Mouse (Mus musculus) lung, postnatal 0 days (tissue): ENCODE measurements around the gene Taok3. TPM values are rescaled to one million over a fixed set of nuclear protein-coding genes. Genes with fewer than 3 reads are reported as not detected.

Source experiments
- ATAC-seq: fragments of 200-750 bp; cut with Nextera tagmentation; 2 replicates; pipeline ENCODE4 v1.8.0; 2017; ENCODE audit warnings: moderate library complexity
- DNase-seq: peaks from one replicate; pipeline ENCODE4 v3.0.0-alpha.2; 2016; ENCODE audit warnings: low spot score
- H3K27ac ChIP-seq: fragments of 300-500 bp; sonication (generic); 2 replicates; pipeline ENCODE4 v1.5.1; 2014; ENCODE audit warnings: antibody characterized with exemption, mild to moderate bottlenecking, low read length, mixed read lengths
- H3K27me3 ChIP-seq: fragments of 300-500 bp; sonication (generic); replicated peaks from 2 replicates; pipeline ENCODE4 v1.6.1; 2014; ENCODE audit warnings: low read length, mixed read lengths; ENCODE audit not compliant: insufficient read depth
- H3K36me3 ChIP-seq: fragments of 300-500 bp; sonication (generic); 2 replicates; pipeline ENCODE4 v1.6.1; 2014; ENCODE audit warnings: low read length, mixed read lengths; ENCODE audit not compliant: insufficient read depth
- H3K4me1 ChIP-seq: fragments of 300-500 bp; sonication (generic); 2 replicates; pipeline ENCODE4 v1.6.1; 2014; ENCODE audit warnings: antibody characterized with exemption, low read depth, low read length, mixed read lengths; ENCODE audit not compliant: insufficient read depth
- H3K4me2 ChIP-seq: fragments of 300-500 bp; sonication (generic); replicated peaks from 2 replicates; pipeline ENCODE4 v1.6.1; 2014; ENCODE audit warnings: low read depth, mild to moderate bottlenecking, low read length, moderate library complexity, mixed read lengths
- H3K4me3 ChIP-seq: fragments of 300-500 bp; sonication (generic); 2 replicates; pipeline ENCODE4 v1.5.1; 2014; ENCODE audit warnings: low read depth, low read length
- H3K9ac ChIP-seq: fragments of 300-500 bp; sonication (generic); replicated peaks from 2 replicates; pipeline ENCODE4 v1.6.1; 2014; ENCODE audit warnings: low read depth, mild to moderate bottlenecking
- H3K9me3 ChIP-seq: fragments of 300-500 bp; sonication (generic); 2 replicates; pipeline ENCODE4 v1.6.1; 2016; ENCODE audit warnings: low read length, mixed read lengths
- CTCF ChIP-seq: IDR thresholded peaks from 2 replicates; pipeline ENCODE4 v1.5.1; 2016; ENCODE audit warnings: antibody characterized with exemption, mild to moderate bottlenecking
- EP300 ChIP-seq: IDR thresholded peaks from 2 replicates; pipeline ENCODE4 v1.6.1; 2016; ENCODE audit warnings: antibody characterized with exemption, mild to moderate bottlenecking, control low read depth
- WGBS: fragments of 180-500 bp; shearing (Covaris S2); extraction: QIAGEN DNeasy Blood & Tissue Kit; methylation state at CpG from one replicate; pipeline ENCODE4 v1.1.7; 2014; 5-methylcytosine and 5-hydroxymethylcytosine counted together
- polyA plus RNA-seq: library from polyadenylated mRNA; unstranded; fragments of >200 nt; fragmentation: Nextera tagmentation; extraction: Ambion mirVana; gene quantifications from 2 replicates; pipeline ENCODE4 v1.2.1, GENCODE M21; 2015

Taok3 gene
- polyA plus RNA-seq, 1 experiment from 2014 or later: 55.5 TPM

DNA sequence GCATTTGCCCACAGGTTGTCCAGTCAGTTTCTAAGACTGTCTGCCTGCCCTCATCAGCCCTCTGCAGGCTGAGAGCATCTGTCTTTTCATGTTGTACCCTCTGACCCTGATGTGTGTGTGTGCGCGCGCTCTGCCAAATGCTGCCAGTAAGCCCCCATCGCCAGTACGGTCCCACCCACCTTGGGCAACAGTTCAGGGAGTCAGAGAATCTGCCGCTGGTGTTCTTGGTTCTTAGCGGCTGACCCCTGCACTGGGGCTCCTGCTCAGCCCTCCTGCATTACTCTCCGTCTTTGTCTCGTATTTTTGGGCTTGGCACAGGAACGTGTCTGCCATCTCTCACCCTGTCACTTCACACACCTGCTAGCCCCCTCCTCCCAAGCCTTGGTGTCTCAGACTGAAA lies 17.1 kb downstream of the Taok3 start:
- H3K27ac ChIP-seq: peak overlapping the region; percentile 72; the same call in 1 of the 2 replicates
- peaks cover 23% of the 10 kb centered on the region; the same call in 1 of the 2 replicates for H3K4me1 ChIP-seq
- H3K4me2 ChIP-seq: no peak overlapping the region
- H3K9me3 ChIP-seq: no peaks in the 10 kb centered on the region
- 36% methylated on average over 10 of the region's 10 CpGs for WGBS
- TF ChIP-seq EP300: no peak
- no peak for TF ChIP-seq CTCF
- H3K36me3 ChIP-seq: no peaks in the 10 kb centered on the region
- peak; percentile 4 for DNase-seq
- no peak overlapping the region for H3K9ac ChIP-seq
- H3K27me3 ChIP-seq: no peaks in the 10 kb centered on the region
- no peak for ATAC-seq
- no peak overlapping the region for H3K4me3 ChIP-seq

DNA sequence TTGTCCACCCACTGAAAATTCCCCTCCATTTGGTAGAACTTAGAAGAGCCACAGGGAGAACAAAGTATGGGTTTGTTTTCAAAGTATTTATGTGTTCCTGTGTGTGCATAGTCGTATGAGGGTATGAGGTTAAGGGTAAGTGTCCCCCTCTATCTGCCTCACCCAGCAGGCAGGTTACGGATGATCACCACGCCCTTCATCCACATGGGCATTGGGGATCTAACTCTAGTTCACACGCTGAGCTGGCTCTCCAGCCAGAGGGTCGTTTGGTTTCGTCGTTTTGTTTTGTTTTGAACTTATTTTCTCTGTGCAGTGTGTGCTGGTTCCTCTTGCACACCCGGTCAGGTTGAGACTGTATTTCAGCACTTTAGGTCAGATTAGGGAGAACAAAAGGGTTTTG lies 17.7 kb downstream of the Taok3 start:
- Histone ChIP-seq H3K4me2 (no peak overlapping the region), H3K4me3 (no peak overlapping the region), H3K36me3 (no peaks in the 10 kb centered on the region), H3K9ac (no peak overlapping the region), H3K27me3 (no peaks in the 10 kb centered on the region), H3K9me3 (no peaks in the 10 kb centered on the region), H3K27ac (peak overlapping the region; percentile 72), H3K4me1 (peaks cover 23% of the 10 kb centered on the region; the same call in 1 of the 2 replicates)
- DNase-seq (no peak), ATAC-seq (no peak)
- WGBS: 57% methylated on average over 8 of the region's 8 CpGs
- no peak for TF ChIP-seq CTCF
- no peak for TF ChIP-seq EP300

GRCm38 (mm10) chr5:117138295-117138988 lies 18.5 kb downstream of the Taok3 start:
- no peak overlapping the region for H3K4me2 ChIP-seq
- H3K4me3 ChIP-seq: no peak overlapping the region
- WGBS: 30% methylated on average over 11 of the region's 11 CpGs
- no peaks in the 10 kb centered on the region for H3K36me3 ChIP-seq
- DNase-seq: peak; percentile 90
- H3K9ac ChIP-seq: no peak overlapping the region
- TF ChIP-seq CTCF (no peak), EP300 (peak; percentile 63; the same call in 1 of the 2 replicates)
- no peaks in the 10 kb centered on the region for H3K27me3 ChIP-seq
- no peaks in the 10 kb centered on the region for H3K9me3 ChIP-seq
- H3K4me1 ChIP-seq: peaks cover 23% of the 10 kb centered on the region; the same call in 1 of the 2 replicates
- H3K27ac ChIP-seq: peak overlapping the region; percentile 72
- ATAC-seq: peak; percentile 51

- H3K4me2 ChIP-seq: no peak overlapping the region
- H3K27me3 ChIP-seq: no peaks in the 10 kb centered on the region
- no peaks in the 10 kb centered on the region for H3K36me3 ChIP-seq
- TF ChIP-seq CTCF (no peak), EP300 (no peak)
- no peak overlapping the region for H3K4me3 ChIP-seq
- H3K9ac ChIP-seq: no peak overlapping the region
- peaks cover 19% of the 10 kb centered on the region; the same call in 1 of the 2 replicates for H3K4me1 ChIP-seq
- WGBS: 58% methylated on average over 8 of the region's 8 CpGs
- ATAC-seq (no peak), DNase-seq (no peak)
- H3K9me3 ChIP-seq: no peaks in the 10 kb centered on the region
- H3K27ac ChIP-seq: no peak overlapping the region
These were observed 19.9 kb downstream of the Taok3 start for GRCm38 (mm10) chr5:117139822-117140221.

DNA sequence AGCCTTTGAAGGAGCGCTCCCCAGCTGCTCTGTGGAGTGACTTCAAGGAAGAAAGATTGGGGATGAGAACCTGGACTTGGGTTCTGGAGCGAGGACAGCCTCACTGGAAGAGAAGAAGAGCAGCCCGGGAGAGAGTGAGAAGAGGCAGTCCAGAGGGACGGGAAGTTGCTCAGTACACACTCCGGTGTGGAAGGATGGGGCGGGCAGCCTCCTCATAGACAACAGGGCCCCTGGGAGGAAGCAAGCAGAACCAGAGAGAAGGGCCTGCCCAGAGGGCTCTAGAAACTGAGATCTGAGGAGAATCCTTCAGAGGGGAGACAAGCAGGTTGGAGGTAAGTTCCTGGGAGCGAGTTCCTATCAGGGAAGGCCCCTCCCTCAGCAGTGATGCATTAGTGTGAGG lies 20.4 kb downstream of the Taok3 start:
- H3K9ac ChIP-seq: no peak overlapping the region
- DNase-seq (no peak), ATAC-seq (no peak)
- no peak overlapping the region for H3K4me3 ChIP-seq
- H3K27me3 ChIP-seq: no peaks in the 10 kb centered on the region
- 60% methylated on average over 7 of the region's 7 CpGs for WGBS
- TF ChIP-seq EP300: no peak
- no peak for TF ChIP-seq CTCF
- no peaks in the 10 kb centered on the region for H3K36me3 ChIP-seq
- H3K27ac ChIP-seq: 0 out of 2 replicates have a peak overlapping the region, but pooled peaks have one; percentile 20
- no peak overlapping the region for H3K4me2 ChIP-seq
- no peaks in the 10 kb centered on the region for H3K9me3 ChIP-seq
- peaks cover 18% of the 10 kb centered on the region; the same call in 1 of the 2 replicates for H3K4me1 ChIP-seq

DNA sequence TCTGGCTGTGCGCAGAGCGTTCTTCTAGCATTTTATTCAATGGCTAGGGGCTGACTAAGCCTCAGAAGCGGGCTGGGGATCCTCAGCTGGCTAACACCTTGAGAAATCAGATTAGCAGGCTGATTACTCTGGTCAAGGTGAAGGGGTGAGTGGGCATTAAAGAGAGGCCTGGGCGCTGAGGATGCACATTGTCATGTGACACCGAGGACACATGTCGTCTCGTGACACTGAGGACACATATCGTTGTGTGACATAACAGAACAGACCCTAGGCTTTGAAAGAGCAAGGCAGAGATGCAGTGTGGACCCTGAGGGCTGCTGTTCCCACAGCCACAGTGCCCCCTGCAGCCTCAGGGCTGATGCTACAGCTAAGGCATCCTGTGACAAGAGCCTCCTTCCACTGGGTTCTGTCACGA lies 23.8 kb downstream of the Taok3 start:
- no peak overlapping the region for H3K27ac ChIP-seq
- ATAC-seq (peak; percentile 81), DNase-seq (peak; percentile 56)
- H3K9me3 ChIP-seq: no peaks in the 10 kb centered on the region
- no peak for TF ChIP-seq EP300
- peak; percentile 91 for TF ChIP-seq CTCF
- H3K4me1 ChIP-seq: peaks cover 7% of the 10 kb centered on the region; the same call in 1 of the 2 replicates
- no peaks in the 10 kb centered on the region for H3K27me3 ChIP-seq
- 48% methylated on average over 9 of the region's 9 CpGs for WGBS
- H3K4me3 ChIP-seq: no peak overlapping the region
- no peak overlapping the region for H3K9ac ChIP-seq
- no peaks in the 10 kb centered on the region for H3K36me3 ChIP-seq
- no peak overlapping the region for H3K4me2 ChIP-seq
